Mouse (Mus musculus): ENCODE measurements at regions not wholly inside any gene's neighbourhood (a gene's known extent, or its start where the extent isn't known, plus 50 kb on each side); places are given as distances from the start of the nearest gene placed in this dataset.

GRCm38 (mm10) chr12:52368034-52368433 lies 135.7 kb upstream of the Arhgap5 start:
- WGBS, result 46% methylated on average over 6 of the region's 6 CpGs
- no peak overlapping the region for H3K27ac ChIP-seq (ENCODE audit: low read depth, low read length)
- no peak overlapping the region for H3K9ac ChIP-seq (ENCODE audit: low read length)
- peaks cover 3% of the 10 kb centered on the region; the same call in 1 of the 2 replicates for H3K4me1 ChIP-seq (ENCODE audit: control insufficient read depth, insufficient read depth, low read length)
- H3K27me3 ChIP-seq (ENCODE audit: control insufficient read depth, insufficient read depth, low read length), result no peaks in the 10 kb centered on the region
- no peaks in the 10 kb centered on the region for H3K36me3 ChIP-seq (ENCODE audit: control insufficient read depth, insufficient read depth, low read length)
- DNase-seq (ENCODE audit: low spot score), result peak; percentile 45
- H3K9me3 ChIP-seq (ENCODE audit: control insufficient read depth, low read length), result no peaks in the 10 kb centered on the region
- H3K4me3 ChIP-seq (ENCODE audit: low read depth, low read length), result no peak overlapping the region
- H3K4me2 ChIP-seq (ENCODE audit: low read depth), result no peak overlapping the region
- ATAC-seq (ENCODE audit: insufficient read depth, low FRiP score, low TSS enrichment), result no peak

GRCm38 (mm10) chr12:52368466-52368865 lies 135.3 kb upstream of the Arhgap5 start:
- DNase-seq (ENCODE audit: low spot score) (no peak), ATAC-seq (ENCODE audit: insufficient read depth, low FRiP score, low TSS enrichment) (no peak)
- no peaks in the 10 kb centered on the region for H3K36me3 ChIP-seq (ENCODE audit: control insufficient read depth, insufficient read depth, low read length)
- no peak overlapping the region for H3K27ac ChIP-seq (ENCODE audit: low read depth, low read length)
- H3K4me2 ChIP-seq (ENCODE audit: low read depth), result no peak overlapping the region
- WGBS, result 60% methylated on average over 4 of the region's 4 CpGs
- H3K4me3 ChIP-seq (ENCODE audit: low read depth, low read length), result no peak overlapping the region
- H3K4me1 ChIP-seq (ENCODE audit: control insufficient read depth, insufficient read depth, low read length), result peaks cover 3% of the 10 kb centered on the region; the same call in 1 of the 2 replicates
- no peaks in the 10 kb centered on the region for H3K27me3 ChIP-seq (ENCODE audit: control insufficient read depth, insufficient read depth, low read length)
- no peak overlapping the region for H3K9ac ChIP-seq (ENCODE audit: low read length)
- no peaks in the 10 kb centered on the region for H3K9me3 ChIP-seq (ENCODE audit: control insufficient read depth, low read length)

GRCm38 (mm10) chr12:52370153-52370710 lies 133.5 kb upstream of the Arhgap5 start:
- WGBS, result 80% methylated on average over 12 of the region's 12 CpGs
- Histone ChIP-seq H3K4me1 (ENCODE audit: control insufficient read depth, insufficient read depth, low read length) (peaks cover 3% of the 10 kb centered on the region; the same call in 1 of the 2 replicates), H3K27me3 (ENCODE audit: control insufficient read depth, insufficient read depth, low read length) (no peaks in the 10 kb centered on the region), H3K9ac (ENCODE audit: low read length) (no peak overlapping the region), H3K4me3 (ENCODE audit: low read depth, low read length) (no peak overlapping the region), H3K9me3 (ENCODE audit: control insufficient read depth, low read length) (no peaks in the 10 kb centered on the region), H3K27ac (ENCODE audit: low read depth, low read length) (no peak overlapping the region), H3K36me3 (ENCODE audit: control insufficient read depth, insufficient read depth, low read length) (no peaks in the 10 kb centered on the region), H3K4me2 (ENCODE audit: low read depth) (no peak overlapping the region)
- DNase-seq (ENCODE audit: low spot score) (no peak), ATAC-seq (ENCODE audit: insufficient read depth, low FRiP score, low TSS enrichment) (no peak)

GRCm38 (mm10) chr12:52375116-52375515 lies 128.7 kb upstream of the Arhgap5 start:
- no peaks in the 10 kb centered on the region for H3K27me3 ChIP-seq (ENCODE audit: control insufficient read depth, insufficient read depth, low read length)
- DNase-seq (ENCODE audit: low spot score) (no peak), ATAC-seq (ENCODE audit: insufficient read depth, low FRiP score, low TSS enrichment) (no peak)
- no peak overlapping the region for H3K27ac ChIP-seq (ENCODE audit: low read depth, low read length)
- H3K4me3 ChIP-seq (ENCODE audit: low read depth, low read length), result no peak overlapping the region
- no peak overlapping the region for H3K4me2 ChIP-seq (ENCODE audit: low read depth)
- H3K4me1 ChIP-seq (ENCODE audit: control insufficient read depth, insufficient read depth, low read length), result no peaks in the 10 kb centered on the region
- WGBS, result 80% methylated on average over 4 of the region's 4 CpGs
- H3K9ac ChIP-seq (ENCODE audit: low read length), result no peak overlapping the region
- H3K36me3 ChIP-seq (ENCODE audit: control insufficient read depth, insufficient read depth, low read length), result no peaks in the 10 kb centered on the region
- no peaks in the 10 kb centered on the region for H3K9me3 ChIP-seq (ENCODE audit: control insufficient read depth, low read length)

- ATAC-seq (ENCODE audit: insufficient read depth, low FRiP score, low TSS enrichment), result no peak
- H3K4me1 ChIP-seq (ENCODE audit: control insufficient read depth, insufficient read depth, low read length), result peaks cover 5% of the 10 kb centered on the region
- WGBS, result 80% methylated on average over 10 of the region's 10 CpGs
- no peak overlapping the region for H3K4me3 ChIP-seq (ENCODE audit: low read depth, low read length)
- no peaks in the 10 kb centered on the region for H3K27me3 ChIP-seq (ENCODE audit: control insufficient read depth, insufficient read depth, low read length)
- no peak overlapping the region for H3K27ac ChIP-seq (ENCODE audit: low read depth, low read length)
- no peak overlapping the region for H3K9ac ChIP-seq (ENCODE audit: low read length)
- no peaks in the 10 kb centered on the region for H3K9me3 ChIP-seq (ENCODE audit: control insufficient read depth, low read length)
- no peak for DNase-seq (ENCODE audit: low spot score)
- no peaks in the 10 kb centered on the region for H3K36me3 ChIP-seq (ENCODE audit: control insufficient read depth, insufficient read depth, low read length)
- H3K4me2 ChIP-seq (ENCODE audit: low read depth), result no peak overlapping the region
These were observed 126.9 kb upstream of the Arhgap5 start for GRCm38 (mm10) chr12:52376692-52377462.

GRCm38 (mm10) chr12:52377463-52377848 lies 126.3 kb upstream of the Arhgap5 start:
- no peak for ATAC-seq (ENCODE audit: insufficient read depth, low FRiP score, low TSS enrichment)
- Histone ChIP-seq H3K27me3 (ENCODE audit: control insufficient read depth, insufficient read depth, low read length) (no peaks in the 10 kb centered on the region), H3K9ac (ENCODE audit: low read length) (no peak overlapping the region), H3K9me3 (ENCODE audit: control insufficient read depth, low read length) (no peaks in the 10 kb centered on the region), H3K4me2 (ENCODE audit: low read depth) (no peak overlapping the region), H3K4me1 (ENCODE audit: control insufficient read depth, insufficient read depth, low read length) (peaks cover 10% of the 10 kb centered on the region), H3K27ac (ENCODE audit: low read depth, low read length) (no peak overlapping the region), H3K36me3 (ENCODE audit: control insufficient read depth, insufficient read depth, low read length) (no peaks in the 10 kb centered on the region), H3K4me3 (ENCODE audit: low read depth, low read length) (no peak overlapping the region)
- WGBS, result 94% methylated on average over 2 of the region's 2 CpGs
- no peak for DNase-seq (ENCODE audit: low spot score)

- ATAC-seq (ENCODE audit: insufficient read depth, low FRiP score, low TSS enrichment), result no peak
- no peak overlapping the region for H3K9ac ChIP-seq (ENCODE audit: low read length)
- no peak overlapping the region for H3K4me3 ChIP-seq (ENCODE audit: low read depth, low read length)
- 89% methylated on average over 4 of the region's 4 CpGs for WGBS
- DNase-seq (ENCODE audit: low spot score), result no peak
- H3K27me3 ChIP-seq (ENCODE audit: control insufficient read depth, insufficient read depth, low read length), result no peaks in the 10 kb centered on the region
- no peak overlapping the region for H3K4me2 ChIP-seq (ENCODE audit: low read depth)
- H3K36me3 ChIP-seq (ENCODE audit: control insufficient read depth, insufficient read depth, low read length), result no peaks in the 10 kb centered on the region
- H3K9me3 ChIP-seq (ENCODE audit: control insufficient read depth, low read length), result no peaks in the 10 kb centered on the region
- peaks cover 13% of the 10 kb centered on the region for H3K4me1 ChIP-seq (ENCODE audit: control insufficient read depth, insufficient read depth, low read length)
- H3K27ac ChIP-seq (ENCODE audit: low read depth, low read length), result no peak overlapping the region
These were observed 124.5 kb upstream of the Arhgap5 start for GRCm38 (mm10) chr12:52379245-52379644.

GRCm38 (mm10) chr12:52379960-52380359 lies 123.8 kb upstream of the Arhgap5 start:
- DNase-seq (ENCODE audit: low spot score), result peak; percentile 38

More at GRCm38 (mm10) chr12:52379960-52380359, 123.8 kb upstream of the Arhgap5 start:
- no peaks in the 10 kb centered on the region for H3K27me3 ChIP-seq (ENCODE audit: control insufficient read depth, insufficient read depth, low read length)
- H3K4me3 ChIP-seq (ENCODE audit: low read depth, low read length), result no peak overlapping the region
- peaks cover 13% of the 10 kb centered on the region for H3K4me1 ChIP-seq (ENCODE audit: control insufficient read depth, insufficient read depth, low read length)
- H3K4me2 ChIP-seq (ENCODE audit: low read depth), result no peak overlapping the region
- no peaks in the 10 kb centered on the region for H3K36me3 ChIP-seq (ENCODE audit: control insufficient read depth, insufficient read depth, low read length)
- no peak overlapping the region for H3K9ac ChIP-seq (ENCODE audit: low read length)
- ATAC-seq (ENCODE audit: insufficient read depth, low FRiP score, low TSS enrichment), result peak; percentile 64
- H3K27ac ChIP-seq (ENCODE audit: low read depth, low read length), result peak overlapping the region; percentile 45; the same call in 1 of the 2 replicates
- 43% methylated on average over 5 of the region's 5 CpGs for WGBS
- no peaks in the 10 kb centered on the region for H3K9me3 ChIP-seq (ENCODE audit: control insufficient read depth, low read length)

Measured in neural tube, embryonic 11.5 days (tissue).